Mouse (Mus musculus) spleen, postnatal 36 days (tissue): ENCODE results near the gene Ifitm3.
"Not testable (repeated sequence)": the region's sequence is repeated elsewhere in the genome, so short reads cannot be mapped to it uniquely, and the experiment has no call there.

Source experiments
- DNase-seq, 2 experiments: peaks; one replicate each; pipeline ENCODE4 v3.0.0; 2022; ENCODE audit warnings: low spot score in 2 of 2, mixed read lengths in 1 of 2

Ifitm3 gene

GRCm38 (mm10) chr7:141000881-141001708 is 9.5 kb downstream of the Ifitm3 start:
- DNase-seq, result no peak

- no peak for DNase-seq
These were observed 11.5 kb downstream of the Ifitm3 start for GRCm38 (mm10) chr7:140998853-140999700.

GRCm38 (mm10) chr7:140997817-140998216 is 12.8 kb downstream of the Ifitm3 start:
- DNase-seq, result no peak

GRCm38 (mm10) chr7:140991117-140991689 is 19.4 kb downstream of the Ifitm3 start:
- DNase-seq, result no peak

- DNase-seq, result no peak
These were observed 19.9 kb downstream of the Ifitm3 start for GRCm38 (mm10) chr7:140990622-140991021.

GRCm38 (mm10) chr7:140990185-140990584 is 20.4 kb downstream of the Ifitm3 start:
- DNase-seq, result no peak

- no peak for DNase-seq
These were observed 21.5 kb downstream of the Ifitm3 start for GRCm38 (mm10) chr7:140989022-140989421.

- no peak for DNase-seq
These were observed 23.1 kb downstream of the Ifitm3 start for GRCm38 (mm10) chr7:140987182-140988138.

GRCm38 (mm10) chr7:140982971-140983370 is 27.6 kb downstream of the Ifitm3 start:
- no peak for DNase-seq

GRCm38 (mm10) chr7:140981704-140982103 is 28.9 kb downstream of the Ifitm3 start:
- peak; percentile 11 to 40 for DNase-seq

- DNase-seq, result not testable (repeated sequence)
These were observed 33.9 kb downstream of the Ifitm3 start for GRCm38 (mm10) chr7:140976720-140977119.

GRCm38 (mm10) chr7:140975465-140975864 is 35.1 kb downstream of the Ifitm3 start:
- DNase-seq, result no peak

- no peak for DNase-seq
These were observed 35.6 kb downstream of the Ifitm3 start for GRCm38 (mm10) chr7:140974940-140975339.

- no peak for DNase-seq
These were observed 37.0 kb downstream of the Ifitm3 start for GRCm38 (mm10) chr7:140973396-140974165.

- no peak for DNase-seq
These were observed 38.9 kb downstream of the Ifitm3 start for GRCm38 (mm10) chr7:140971479-140972171.

GRCm38 (mm10) chr7:140970931-140971330 is 39.6 kb downstream of the Ifitm3 start:
- DNase-seq, result no peak

- DNase-seq, result not testable (repeated sequence)
These were observed 41.9 kb downstream of the Ifitm3 start for GRCm38 (mm10) chr7:140968710-140969109.

- DNase-seq, result no peak
These were observed 42.5 kb downstream of the Ifitm3 start for GRCm38 (mm10) chr7:140967862-140968591.

GRCm38 (mm10) chr7:140966921-140967320 is 43.6 kb downstream of the Ifitm3 start, which contains the start of gene Ifitm1:
Ifitm1 (plus strand) TSS chr7:140967221.
- DNase-seq, result no peak
